Mouse (Mus musculus): ENCODE measurements around the gene Mcoln3. TPM values are rescaled to one million over a fixed set of nuclear protein-coding genes. Genes with fewer than 3 reads are reported as not detected.

Mcoln3 gene
- total RNA-seq (2021) = not detected

- no peak for DNase-seq
These were observed at the start of gene Mcoln3 for GRCm38 (mm10) chr3:146117258-146117996. Gene Mcoln3, plus strand, starts transcription at chr3:146117450.

- no peak for DNase-seq
These were observed 48.0 kb upstream of the Mcoln3 start for GRCm38 (mm10) chr3:146069276-146069675.

GRCm38 (mm10) chr3:146072780-146073179 is 44.5 kb upstream of the Mcoln3 start:
- DNase-seq = no peak

GRCm38 (mm10) chr3:146080241-146080640 is 37.0 kb upstream of the Mcoln3 start:
- no peak for DNase-seq

GRCm38 (mm10) chr3:146090988-146091657 is 26.1 kb upstream of the Mcoln3 start:
- no peak for DNase-seq

- DNase-seq = no peak
These were observed 22.2 kb upstream of the Mcoln3 start for GRCm38 (mm10) chr3:146095066-146095465.

- DNase-seq = no peak
These were observed 20.3 kb upstream of the Mcoln3 start for GRCm38 (mm10) chr3:146096986-146097385.

- no peak for DNase-seq
These were observed 19.4 kb upstream of the Mcoln3 start for GRCm38 (mm10) chr3:146097861-146098260.

- DNase-seq = no peak
These were observed 17.3 kb upstream of the Mcoln3 start for GRCm38 (mm10) chr3:146099925-146100324.

GRCm38 (mm10) chr3:146102049-146102448 is 15.2 kb upstream of the Mcoln3 start:
- no peak for DNase-seq

GRCm38 (mm10) chr3:146107116-146107849 is 10.0 kb upstream of the Mcoln3 start:
- no peak for DNase-seq

- peak; percentile 36 to 55 for DNase-seq
These were observed 9.2 kb upstream of the Mcoln3 start, which contains the start of gene Wdr63 for GRCm38 (mm10) chr3:146107921-146108571. Gene Wdr63, minus strand, starts transcription at chr3:146108130.

GRCm38 (mm10) chr3:146108945-146109344 is 8.3 kb upstream of the Mcoln3 start:
- no peak for DNase-seq

GRCm38 (mm10) chr3:146110358-146110757 is 6.9 kb upstream of the Mcoln3 start:
- no peak for DNase-seq

GRCm38 (mm10) chr3:146110916-146111315 is 6.3 kb upstream of the Mcoln3 start:
- no peak for DNase-seq

- DNase-seq = no peak
These were observed 777 bp downstream of the Mcoln3 start for GRCm38 (mm10) chr3:146117997-146118457.

- no peak for DNase-seq
These were observed 4.3 kb downstream of the Mcoln3 start for GRCm38 (mm10) chr3:146121310-146122124.

- no peak for DNase-seq
These were observed 4.8 kb downstream of the Mcoln3 start for GRCm38 (mm10) chr3:146122125-146122420.

- no peak for DNase-seq
These were observed 5.7 kb downstream of the Mcoln3 start for GRCm38 (mm10) chr3:146122807-146123463.

- no peak for DNase-seq
These were observed 6.2 kb downstream of the Mcoln3 start for GRCm38 (mm10) chr3:146123464-146123825.

GRCm38 (mm10) chr3:146127205-146127604 is 10.0 kb downstream of the Mcoln3 start:
- no peak for DNase-seq
